Comparison of ENCODE assay signal across 21 mouse cellular contexts in the genomic region with DNA sequence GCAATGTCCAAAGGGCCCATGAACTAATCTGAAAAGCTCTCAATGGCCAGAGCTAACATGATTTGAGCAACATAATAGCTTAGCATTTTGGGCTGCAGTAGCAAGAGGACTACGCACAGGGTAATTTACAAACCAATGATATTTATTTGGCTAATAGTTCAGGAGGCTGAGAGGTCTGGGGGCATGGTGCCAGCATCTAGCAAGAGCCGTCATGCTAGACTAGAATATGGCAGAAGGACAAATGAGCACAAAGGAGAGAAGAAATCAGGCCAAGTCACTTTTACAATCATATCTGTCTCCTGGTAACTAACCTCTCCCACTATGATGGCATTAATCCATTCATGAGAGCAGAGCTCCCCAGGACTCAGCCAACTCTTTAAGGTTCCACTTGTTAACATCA.
DNase-seq lines count a peak whose midpoint lies in the region; ATAC-seq and TF ChIP-seq lines count a peak whose summit lies in the region.
"Had no signal": no experiment of that assay in that cellular context is flagged by ENCODE, and none has a peak within 500 bp of the region (broad histone marks: within the 10 kb centered on the region; RNA-seq: fewer than 3 reads in every experiment).

No protein-coding gene starts in this region.

- H3K36me3 ChIP-seq in stomach, postnatal 0 days (ENCODE audit: control insufficient read depth, insufficient read depth, low read length) = no peaks in the 10 kb centered on the region
- H3K36me3 ChIP-seq: embryonic facial prominence, embryonic 15.5 days; forebrain, embryonic 10.5 days; heart, embryonic 10.5 days; heart, embryonic 15.5 days; hindbrain, embryonic 15.5 days had no signal

- WGBS in stomach, postnatal 0 days = 53% methylated on average over 2 of the region's 2 CpGs

- intact Hi-C loops in gastrocnemius, postnatal 14 days (cut with DNase I; ENCODE audit: low total_unique reads) = no loop called here
- intact Hi-C loops in left cerebral cortex, postnatal 4 days (cut with DNase I) = no loop called here

- H3K4me2 ChIP-seq in stomach, postnatal 0 days (replicated peaks; ENCODE audit: low read depth) = no peak overlapping the region
- H3K4me2 ChIP-seq: embryonic facial prominence, embryonic 15.5 days; heart, embryonic 15.5 days; hindbrain, embryonic 15.5 days had no signal

- H3K27ac ChIP-seq in stomach, postnatal 0 days (replicated peaks) = no peak overlapping the region
- H3K27ac ChIP-seq: embryonic facial prominence, embryonic 15.5 days; forebrain, embryonic 10.5 days; gastrocnemius, adult 2 months; heart, embryonic 10.5 days; heart, embryonic 15.5 days; hindbrain, embryonic 15.5 days had no signal

- peak; percentile 10 for DNase-seq in gastrocnemius, postnatal 10 days
- DNase-seq in gastrocnemius, postnatal 14 days = no peak
- peak; percentile 71 for DNase-seq in left cerebral cortex, postnatal 4 days
- DNase-seq in left cerebral cortex, adult 11 months (ENCODE audit: low spot score) = no peak
- peak; percentile 20 for DNase-seq in ovary, postnatal 14 days (ENCODE audit: low spot score)
- DNase-seq in ovary, postnatal 36 days (ENCODE audit: low spot score) = peak; percentile 13
- DNase-seq in stomach, postnatal 0 days (ENCODE audit: low spot score) = no peak
- DNase-seq: adrenal gland, adult 2 months; cerebellum, adult 11-12 months; cerebellum, adult 9-11 months; embryo, embryonic 11 days; gastrocnemius, adult 2 months; heart, adult 18-20 months; heart, postnatal 14 days had no signal

- no peak overlapping the region for H3K9ac ChIP-seq in stomach, postnatal 0 days (ENCODE audit: low read length)
- H3K9ac ChIP-seq: embryonic facial prominence, embryonic 15.5 days; heart, embryonic 15.5 days; hindbrain, embryonic 15.5 days had no signal

- H3K27me3 ChIP-seq in stomach, postnatal 0 days (ENCODE audit: control insufficient read depth, insufficient read depth, low read length) = no peaks in the 10 kb centered on the region
- H3K27me3 ChIP-seq: embryonic facial prominence, embryonic 15.5 days; heart, embryonic 15.5 days; hindbrain, embryonic 15.5 days had no signal

- no peak for TF ChIP-seq EP300 in stomach, postnatal 0 days (optimal IDR thresholded peaks at IDR 0.05)

- no peak for TF ChIP-seq CTCF in stomach, postnatal 0 days (IDR thresholded peaks at IDR 0.05; ENCODE audit: low read depth)

- H3K4me1 ChIP-seq in stomach, postnatal 0 days (replicated peaks; ENCODE audit: control insufficient read depth, insufficient read depth) = no peaks in the 10 kb centered on the region
- H3K4me1 ChIP-seq: embryonic facial prominence, embryonic 15.5 days; forebrain, embryonic 10.5 days; heart, embryonic 10.5 days; heart, embryonic 15.5 days; hindbrain, embryonic 15.5 days had no signal

- ATAC-seq in stomach, postnatal 0 days (ENCODE audit: low FRiP score, low TSS enrichment) = no peak
- ATAC-seq: forebrain, embryonic 14.5 days had no signal

- H3K4me3 ChIP-seq in stomach, postnatal 0 days (ENCODE audit: low read depth, low read length) = no peak overlapping the region
- H3K4me3 ChIP-seq: embryonic facial prominence, embryonic 15.5 days; erythroblast, embryonic 14.5 days; forebrain, embryonic 10.5 days; gastrocnemius, adult 2 months; heart, embryonic 10.5 days; heart, embryonic 15.5 days; hindbrain, embryonic 15.5 days had no signal

- no peaks in the 10 kb centered on the region for H3K9me3 ChIP-seq in stomach, postnatal 0 days (ENCODE audit: control insufficient read depth, low read length)
- H3K9me3 ChIP-seq: embryonic facial prominence, embryonic 15.5 days; forebrain, embryonic 10.5 days; heart, embryonic 10.5 days; heart, embryonic 15.5 days; hindbrain, embryonic 15.5 days had no signal

Comparison
In these comparisons a context has a peak if more than half of its experiments do, and no peak if none do; other contexts are left out.
1. DNase-seq: peak in gastrocnemius, postnatal 10 days (single experiment), left cerebral cortex, postnatal 4 days (single experiment), ovary, postnatal 14 days (single experiment) and ovary, postnatal 36 days (single experiment); none in gastrocnemius, postnatal 14 days (single experiment), left cerebral cortex, adult 11 months (single experiment) and stomach, postnatal 0 days (single experiment).